Mouse (Mus musculus): ENCODE data around the gene Flt3. TPM values are rescaled to one million over a fixed set of nuclear protein-coding genes. Genes with fewer than 3 reads are reported as not detected.
A peak's percentile ranks its signal among the peaks of the same experiment; 100 is the strongest.

Gene Flt3
- total RNA-seq (2022) = 10 to 100 TPM in 1 of 4 experiments, 1 to 10 TPM in 3; 8.3 to 11.6 (median 8.8) TPM

- DNase-seq (ENCODE audit: low spot score in 2 of 2) = no peak
These were observed at the start of gene Flt3 for GRCm38 (mm10) chr5:147399843-147400504. Flt3 (minus strand) TSS chr5:147400489.

DNA sequence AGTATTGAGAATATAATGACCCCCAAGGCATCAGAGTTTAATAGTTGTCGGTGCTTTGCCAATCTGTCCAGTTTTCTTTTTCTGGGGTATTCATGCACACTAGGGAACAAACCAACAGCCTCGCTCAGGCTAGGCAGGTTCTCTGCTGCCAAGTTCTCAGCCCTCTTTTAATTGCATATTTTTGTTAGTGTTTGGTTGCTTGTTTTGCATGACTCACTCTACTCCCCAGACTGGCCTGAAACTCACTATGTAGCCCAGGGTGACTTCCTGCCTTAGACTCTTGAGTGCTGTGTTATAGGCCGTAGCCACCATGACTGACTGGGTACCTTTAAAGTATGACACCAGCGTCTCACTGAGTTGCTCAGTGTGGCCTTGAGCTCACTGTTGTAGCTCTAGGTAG lies 48.6 kb upstream of the Flt3 start:
- DNase-seq (ENCODE audit: low spot score in 2 of 2) = peak in 1 of 2 experiments; percentile 26

DNA sequence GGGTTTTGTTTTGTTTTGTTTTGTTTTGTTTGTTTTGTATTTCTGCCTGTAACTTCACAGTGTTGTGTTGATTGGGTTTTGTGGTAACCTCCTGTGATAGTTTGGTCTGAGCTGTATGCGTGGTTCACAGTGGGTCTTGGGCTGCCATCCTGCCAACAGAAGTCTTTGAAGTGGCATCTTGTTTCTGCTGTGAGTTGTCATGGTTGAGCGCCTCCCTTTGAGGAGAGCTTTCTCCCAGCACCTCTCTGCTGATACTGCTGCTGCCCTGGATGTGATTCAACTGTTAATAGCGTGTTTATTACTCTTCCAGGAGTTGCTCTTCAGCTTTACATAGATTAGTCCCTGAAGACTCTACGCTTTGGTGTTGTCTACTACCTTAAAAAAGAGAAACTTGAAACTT lies 48.2 kb upstream of the Flt3 start:
- no peak for DNase-seq (ENCODE audit: low spot score in 2 of 2)

GRCm38 (mm10) chr5:147445252-147445651 lies 45.0 kb upstream of the Flt3 start:
- no peak for DNase-seq (ENCODE audit: low spot score in 2 of 2)

DNA sequence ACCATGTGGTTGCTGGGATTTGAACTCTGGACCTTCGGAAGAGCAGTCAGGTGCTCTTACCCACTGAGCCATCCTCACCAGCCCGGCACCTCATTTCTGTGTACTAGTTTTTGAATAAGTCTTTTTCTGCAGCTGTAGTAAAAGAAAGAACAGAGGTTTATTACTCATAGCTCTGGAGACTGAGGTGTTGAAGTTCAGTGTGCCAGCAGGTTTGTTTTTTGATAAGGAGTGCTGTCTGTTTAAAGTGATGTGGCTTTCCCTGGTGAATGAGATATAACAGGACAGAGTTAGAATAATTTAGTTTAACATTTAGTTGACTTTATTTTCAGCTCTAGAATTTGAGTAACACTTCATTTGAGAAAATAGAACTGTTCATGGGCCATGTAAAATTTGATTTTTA lies 44.5 kb upstream of the Flt3 start:
- no peak for DNase-seq (ENCODE audit: low spot score in 2 of 2)

DNA sequence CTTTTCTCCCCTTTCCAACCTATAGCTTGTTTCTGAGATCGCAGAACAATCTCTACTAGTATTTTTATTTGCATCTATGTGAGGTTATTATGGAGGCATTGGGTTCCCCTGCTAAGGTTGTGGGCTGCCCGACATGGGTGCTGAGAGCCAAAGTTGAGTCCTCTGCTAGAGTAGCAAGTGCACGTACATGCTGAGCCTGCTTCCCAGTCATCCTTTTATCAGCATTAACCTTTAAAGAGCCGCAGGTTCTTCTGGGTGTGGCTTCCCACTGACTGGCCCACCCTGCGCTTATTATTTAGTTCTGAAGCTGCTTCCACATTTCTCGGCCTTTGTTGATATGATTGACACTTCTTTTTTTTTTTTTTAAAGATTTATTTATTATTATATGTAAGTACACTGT lies 44.0 kb upstream of the Flt3 start:
- DNase-seq (ENCODE audit: low spot score in 2 of 2) = no peak

DNA sequence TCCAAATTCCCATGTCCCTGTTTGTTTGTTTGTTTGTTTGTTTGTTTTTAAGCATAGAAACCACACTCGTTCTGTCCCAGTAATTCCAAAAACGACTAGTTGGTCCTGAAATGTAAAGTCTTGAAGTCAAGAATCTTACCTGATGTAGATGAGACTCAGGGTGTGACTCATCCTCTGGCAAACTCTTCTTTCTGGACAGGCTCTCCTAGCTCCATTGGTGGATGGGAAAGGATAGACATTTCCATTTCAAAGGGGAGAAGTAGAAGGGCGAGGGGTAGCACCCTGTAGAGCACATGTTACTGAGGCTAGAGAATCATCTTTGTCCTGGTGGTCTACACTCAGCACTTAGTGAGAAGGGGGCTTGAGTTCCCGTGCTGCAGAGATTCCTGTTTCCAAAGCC lies 42.5 kb upstream of the Flt3 start:
- DNase-seq (ENCODE audit: low spot score in 2 of 2) = no peak

GRCm38 (mm10) chr5:147441979-147442378 lies 41.7 kb upstream of the Flt3 start:
- DNase-seq (ENCODE audit: low spot score in 2 of 2) = no peak

DNA sequence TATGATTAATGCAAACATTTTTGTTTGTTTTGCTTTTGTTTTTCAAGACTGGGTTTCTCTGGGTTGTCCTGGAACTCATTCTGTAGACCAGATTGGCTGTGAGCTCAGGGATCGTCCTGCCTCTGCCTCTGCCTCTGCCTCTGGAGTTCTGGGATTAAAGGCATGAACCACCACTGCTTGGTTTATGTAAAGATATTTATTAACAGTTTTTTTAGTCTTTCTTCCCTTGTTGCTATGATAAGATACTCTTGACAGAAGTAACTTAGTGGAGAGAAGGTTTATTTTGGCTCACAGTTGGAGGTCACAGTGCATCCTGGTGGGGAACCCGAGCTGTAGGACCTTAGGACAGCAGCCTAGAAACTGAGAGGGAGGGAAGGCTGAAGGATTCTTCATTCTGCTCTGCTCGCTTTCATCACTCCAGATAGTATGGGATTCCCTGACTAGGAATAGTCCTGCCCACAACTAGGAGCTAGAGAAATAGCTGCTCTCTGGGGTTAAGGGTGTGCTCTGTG lies 40.8 kb upstream of the Flt3 start:
- no peak for DNase-seq (ENCODE audit: low spot score in 2 of 2)

DNA sequence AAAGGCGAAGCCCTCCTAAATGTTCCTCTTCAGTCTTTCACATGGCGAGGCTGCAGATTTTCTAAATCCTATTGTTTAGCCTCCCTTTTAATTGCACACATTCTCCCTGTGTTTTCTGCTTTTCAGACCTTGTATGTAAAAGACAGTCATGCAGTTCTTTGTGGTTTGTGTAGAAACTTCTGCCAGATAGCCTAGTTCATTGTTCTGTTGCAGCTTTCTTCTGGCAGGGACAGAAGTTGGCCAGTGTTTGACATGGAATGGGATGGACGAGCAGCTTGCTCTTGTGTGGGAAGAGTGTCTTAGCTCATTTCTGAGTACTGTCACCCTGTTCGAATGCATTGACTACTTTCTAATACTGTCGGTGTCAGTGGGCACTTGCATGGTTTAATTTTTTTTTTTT lies 36.2 kb upstream of the Flt3 start:
- no peak for DNase-seq (ENCODE audit: low spot score in 2 of 2)

DNA sequence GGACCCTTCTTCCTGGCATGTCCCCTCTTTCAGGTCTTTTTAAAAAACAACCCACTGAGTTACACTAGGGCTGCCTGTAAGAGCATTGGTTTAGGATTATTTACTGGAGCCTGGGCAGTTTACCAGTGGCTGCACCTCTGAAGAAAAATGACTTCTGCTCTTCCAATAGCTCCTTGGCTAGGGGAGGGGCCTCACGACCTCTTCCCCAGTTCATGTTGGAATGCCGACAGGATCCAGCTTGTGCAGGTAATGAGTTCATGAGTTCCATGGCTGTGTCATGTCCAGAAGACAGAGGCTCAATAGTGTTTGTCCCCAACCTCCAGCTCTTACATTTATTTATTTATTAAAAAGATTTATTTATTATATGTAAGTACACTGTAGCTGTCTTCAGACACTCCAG lies 35.5 kb upstream of the Flt3 start:
- no peak for DNase-seq (ENCODE audit: low spot score in 2 of 2)

DNA sequence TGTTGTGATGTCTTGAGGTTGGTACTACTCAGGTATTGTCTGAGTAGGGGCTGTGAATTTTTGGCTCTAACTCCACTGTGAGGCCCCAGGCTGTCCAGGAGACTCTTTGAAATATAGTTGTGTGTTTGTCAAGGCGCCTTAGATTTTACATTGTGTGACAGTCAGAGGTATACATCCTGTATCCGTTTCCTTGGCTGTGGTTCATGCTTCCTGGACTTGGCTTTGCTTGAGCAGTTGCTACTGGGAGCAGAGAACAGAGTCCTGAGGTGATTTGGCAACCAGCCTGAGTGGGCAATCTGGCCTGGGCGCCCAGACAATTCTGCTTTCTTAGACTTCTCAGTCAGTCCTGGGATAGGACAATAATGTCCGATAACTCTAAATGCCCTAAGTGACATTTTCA lies 34.9 kb upstream of the Flt3 start:
- no peak for DNase-seq (ENCODE audit: low spot score in 2 of 2)

DNA sequence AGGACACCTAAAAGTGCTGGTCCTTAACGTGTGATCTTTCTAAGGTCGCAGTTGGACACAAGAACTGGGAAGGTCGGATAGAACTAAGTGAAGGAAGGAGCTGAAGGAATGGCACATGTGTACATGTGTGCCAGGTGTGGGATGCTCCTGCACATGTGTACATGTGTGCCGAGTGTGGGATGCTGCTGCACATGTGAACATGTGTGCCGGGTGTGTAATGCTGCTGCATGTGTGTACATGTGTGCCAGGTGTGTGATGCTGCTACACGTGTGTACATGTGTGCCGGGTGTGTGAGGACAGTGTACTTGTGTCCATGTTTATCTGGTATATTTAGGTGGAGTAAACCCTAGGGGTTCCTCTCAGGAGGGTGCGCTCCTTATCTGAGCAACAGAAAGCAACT lies 32.6 kb upstream of the Flt3 start:
- DNase-seq (ENCODE audit: low spot score in 2 of 2) = no peak

GRCm38 (mm10) chr5:147430936-147431839 lies 30.9 kb upstream of the Flt3 start:
- DNase-seq (ENCODE audit: low spot score in 2 of 2) = peak; percentile 60 to 68

GRCm38 (mm10) chr5:147430361-147430935 lies 30.2 kb upstream of the Flt3 start:
- DNase-seq (ENCODE audit: low spot score in 2 of 2) = peak in 1 of 2 experiments; percentile 19

DNA sequence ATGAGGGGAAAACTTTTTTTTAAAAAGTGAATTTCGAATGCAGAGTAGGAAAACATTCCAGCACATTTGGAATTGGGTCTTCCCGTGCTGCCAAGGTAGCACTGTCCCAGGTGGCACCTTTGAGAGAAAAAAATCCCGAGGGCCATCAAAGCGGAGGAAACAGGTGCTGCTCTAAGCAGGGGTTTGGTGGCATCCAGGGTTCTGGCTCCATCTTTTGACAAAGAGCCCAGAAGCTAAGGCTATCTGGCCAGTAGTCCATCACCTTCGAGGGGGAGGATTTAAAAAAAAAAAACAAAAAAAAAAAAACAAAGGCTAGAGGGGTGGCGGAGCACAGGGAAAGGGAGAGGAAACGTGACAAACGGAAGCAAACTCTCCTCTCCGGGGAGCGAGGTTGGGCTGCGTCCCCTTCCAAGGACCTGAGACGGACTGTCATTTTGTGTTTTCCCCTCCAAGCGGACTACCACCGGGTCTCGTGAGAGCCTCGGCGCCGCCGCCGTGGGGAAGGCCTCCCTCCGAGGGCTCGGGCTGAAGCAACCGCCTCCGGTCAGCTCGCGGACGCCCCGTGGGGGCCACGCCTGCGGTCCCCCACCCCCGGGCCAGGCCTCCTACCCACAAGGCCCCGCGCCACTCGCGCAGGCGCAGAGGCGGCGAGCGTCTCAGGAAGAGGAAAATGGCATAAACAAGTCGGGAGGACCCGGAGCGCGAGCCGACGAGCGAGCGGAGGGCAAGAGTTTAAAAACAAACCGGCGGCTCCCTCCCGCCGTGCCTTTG lies 29.4 kb upstream of the Flt3 start, which contains the start of gene Pan3:
TSS of gene Pan3 (plus strand) at position 627 of the 771 bp plus-strand sequence.
- peak; percentile 87 to 94 for DNase-seq (ENCODE audit: low spot score in 2 of 2)

DNA sequence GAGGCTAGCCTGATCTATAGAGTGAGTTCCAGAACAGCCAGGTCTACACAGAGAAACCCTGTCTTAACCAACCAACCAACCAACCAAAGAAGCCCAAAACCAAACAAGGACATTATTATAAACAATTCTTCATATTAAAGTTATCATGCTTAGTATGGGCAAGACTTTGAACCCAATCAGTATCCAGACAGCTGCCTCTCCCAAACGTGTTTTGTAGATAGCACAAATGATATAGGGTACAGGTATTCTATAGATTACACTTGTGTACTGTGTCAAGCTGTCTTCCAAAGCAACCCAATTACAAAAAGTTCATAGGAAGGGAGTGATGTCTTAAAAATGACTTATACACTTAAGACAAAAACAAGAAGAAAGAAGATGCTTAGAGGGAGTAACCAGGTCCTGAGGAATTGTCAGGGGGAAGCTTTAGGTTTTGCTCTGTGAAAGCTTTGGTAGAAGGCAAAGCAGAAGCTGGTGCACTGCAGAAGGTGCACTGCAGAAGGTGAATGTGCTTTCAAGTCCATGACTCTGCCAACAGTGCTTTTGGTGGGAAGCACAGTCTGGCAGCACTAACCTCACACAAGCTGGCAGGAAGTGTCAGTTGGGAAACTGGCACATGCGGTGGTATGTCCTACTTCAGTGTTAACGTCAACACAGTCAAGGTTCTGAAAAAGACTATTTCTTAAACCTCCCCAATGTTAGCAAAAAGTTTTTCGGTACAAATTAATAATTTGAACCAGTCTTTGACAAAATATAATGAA lies 25.9 kb upstream of the Flt3 start:
- no peak for DNase-seq (ENCODE audit: low spot score in 2 of 2)

- no peak for DNase-seq (ENCODE audit: low spot score in 2 of 2)
These were observed 23.3 kb upstream of the Flt3 start for GRCm38 (mm10) chr5:147423612-147424011.

DNA sequence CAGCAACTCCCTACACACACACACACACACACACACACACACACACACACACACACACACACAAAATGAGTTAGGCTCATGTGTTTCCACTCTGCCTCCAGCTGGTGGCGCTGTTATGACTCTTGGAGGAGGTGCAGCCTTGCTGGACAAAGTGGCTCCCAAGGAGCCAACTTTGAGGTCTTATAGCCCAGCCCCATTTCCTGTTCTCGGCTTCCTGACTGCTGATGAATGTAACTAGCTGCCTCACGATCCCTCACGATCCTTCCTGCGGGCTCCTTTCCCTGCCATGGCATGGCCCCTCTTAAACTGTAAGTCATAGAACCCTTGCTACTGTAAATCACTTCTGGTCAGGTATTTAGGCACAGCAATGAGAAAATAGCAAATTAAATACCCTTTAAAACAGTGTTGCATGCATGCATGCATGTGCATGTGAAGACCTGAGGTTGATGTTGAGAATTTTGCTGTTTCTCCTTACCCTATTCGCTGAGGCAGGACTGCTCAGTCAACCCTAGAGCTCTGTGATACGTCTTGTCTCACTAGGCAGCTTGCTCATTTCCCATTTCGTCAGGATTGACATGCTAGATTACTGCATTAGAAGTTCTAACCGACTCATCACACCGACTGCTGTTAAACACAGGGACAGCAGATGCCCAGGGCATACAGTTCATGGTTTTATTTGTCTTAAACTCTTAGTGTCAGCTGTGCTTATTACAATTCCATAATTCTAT lies 18.3 kb upstream of the Flt3 start:
- no peak for DNase-seq (ENCODE audit: low spot score in 2 of 2)

GRCm38 (mm10) chr5:147417986-147418385 lies 17.7 kb upstream of the Flt3 start:
- DNase-seq (ENCODE audit: low spot score in 2 of 2) = no peak
